Mouse (Mus musculus): ENCODE results near the gene Osbpl3.

DNA sequence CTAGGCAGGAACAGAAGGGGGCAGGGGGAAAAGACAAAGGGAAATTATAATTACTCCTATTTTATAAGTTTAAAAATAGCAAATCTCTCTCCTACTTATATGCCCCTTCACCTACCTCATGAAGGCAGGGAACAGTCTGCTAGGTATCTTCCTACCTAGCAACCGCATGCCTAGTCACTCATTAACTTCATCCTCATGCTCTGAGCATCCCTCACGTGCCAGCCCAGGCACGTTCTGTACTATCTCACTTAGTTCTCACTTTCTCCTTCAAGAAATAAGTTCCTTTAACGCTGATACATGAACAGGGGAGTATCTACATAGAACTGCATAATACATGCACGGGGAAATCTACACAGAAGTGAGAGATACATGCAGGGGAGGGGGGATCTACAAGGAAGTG is 92.6 kb downstream of the Osbpl3 start:
- TF ChIP-seq POLR2A (IDR thresholded peaks at IDR 0.05; ENCODE audit: borderline replicate concordance, insufficient read depth, low read length) (no peak), CTCF (IDR thresholded peaks at IDR 0.05; ENCODE audit: borderline replicate concordance, insufficient read depth, low read depth, low read length) (no peak)
